Mouse (Mus musculus) hindbrain, postnatal 0 days (tissue): Measurements from ENCODE around the gene Hoxc10. TPM values are rescaled to one million over a fixed set of nuclear protein-coding genes. Genes with fewer than 3 reads are reported as not detected.

Source experiments
- ATAC-seq: fragments of 200-750 bp; cut with Nextera tagmentation; 2 replicates; pipeline ENCODE4 v1.8.0; 2017; ENCODE audit warnings: mild to moderate bottlenecking, moderate TSS enrichment, moderate library complexity
- DNase-seq: peaks from one replicate; pipeline ENCODE4 v3.0.0-alpha.2; 2015; ENCODE audit warnings: low spot score
- H3K27ac ChIP-seq: fragments of 300-500 bp; sonication (generic); 2 replicates; pipeline ENCODE4 v1.5.1; 2014; ENCODE audit warnings: mild to moderate bottlenecking
- H3K27me3 ChIP-seq: fragments of 300-500 bp; sonication (generic); 2 replicates; pipeline ENCODE4 v1.6.1; 2014; ENCODE audit warnings: low read length, mixed read lengths; ENCODE audit not compliant: insufficient read depth
- H3K36me3 ChIP-seq: fragments of 300-500 bp; sonication (generic); 2 replicates; pipeline ENCODE4 v1.6.1; 2014; ENCODE audit warnings: low read length, mixed read lengths; ENCODE audit not compliant: insufficient read depth
- H3K4me1 ChIP-seq: fragments of 300-500 bp; sonication (generic); 2 replicates; pipeline ENCODE4 v1.6.1; 2014; ENCODE audit warnings: antibody characterized with exemption, low read length, mixed read lengths; ENCODE audit not compliant: insufficient read depth
- H3K4me2 ChIP-seq: fragments of 300-500 bp; sonication (generic); 2 replicates; pipeline ENCODE4 v1.6.1; 2014; ENCODE audit warnings: low read depth, mild to moderate bottlenecking, low read length, moderate library complexity, mixed read lengths
- H3K4me3 ChIP-seq: fragments of 300-500 bp; sonication (generic); 2 replicates; pipeline ENCODE4 v1.5.1; 2014; ENCODE audit warnings: low read length
- H3K9ac ChIP-seq: fragments of 300-500 bp; sonication (generic); replicated peaks from 2 replicates; pipeline ENCODE4 v1.6.1; 2014; ENCODE audit warnings: mild to moderate bottlenecking, low read length, moderate library complexity, mixed read lengths
- H3K9me3 ChIP-seq: fragments of 300-500 bp; sonication (generic); 2 replicates; pipeline ENCODE4 v1.6.1; 2016; ENCODE audit warnings: low read length, mixed read lengths
- CTCF ChIP-seq: IDR thresholded peaks from 2 replicates; pipeline ENCODE4 v1.5.1; 2016; ENCODE audit warnings: antibody characterized with exemption, control low read depth, low read depth
- WGBS: fragments of 180-500 bp; shearing (Covaris S2); extraction: QIAGEN DNeasy Blood & Tissue Kit; methylation state at CpG from one replicate; pipeline ENCODE4 v1.1.7; 2014; 5-methylcytosine and 5-hydroxymethylcytosine counted together
- polyA plus RNA-seq: library from polyadenylated mRNA; unstranded; fragments of >200 nt; fragmentation: Nextera tagmentation; extraction: Ambion mirVana; gene quantifications from 2 replicates; pipeline ENCODE4 v1.2.1, GENCODE M21; 2015
- total RNA-seq: library from RNA; depleted of rRNA; stranded (reverse); fragments of >200 nt; gene quantifications from 2 replicates; pipeline ENCODE4 v1.2.3, GENCODE M21; 2014

Hoxc10 gene
- total and polyA plus RNA-seq, 2 experiments from 2014 or later = not detected

- DNase-seq = no peak
- Histone ChIP-seq H3K4me2 (peak overlapping the region; percentile 56), H3K9ac (no peak overlapping the region), H3K36me3 (no peaks in the 10 kb centered on the region), H3K9me3 (no peaks in the 10 kb centered on the region), H3K27ac (no peak overlapping the region), H3K4me3 (peak overlapping the region; percentile 35), H3K4me1 (peaks cover 4% of the 10 kb centered on the region; the same call in 1 of the 2 replicates), H3K27me3 (peaks cover 93% of the 10 kb centered on the region)
- no peak for ATAC-seq
- 2% methylated on average over 19 of the region's 19 CpGs for WGBS
- no peak for TF ChIP-seq CTCF
Observed at GRCm38 (mm10) chr15:102998608-102999182, 32.1 kb downstream of the Hoxc10 start.

GRCm38 (mm10) chr15:102999183-102999831 is 32.7 kb downstream of the Hoxc10 start:
- Histone ChIP-seq H3K4me1 (peaks cover 4% of the 10 kb centered on the region; the same call in 1 of the 2 replicates), H3K4me2 (peak overlapping the region; percentile 56), H3K27ac (no peak overlapping the region), H3K9me3 (no peaks in the 10 kb centered on the region), H3K4me3 (peak overlapping the region; percentile 35), H3K27me3 (peaks cover 97% of the 10 kb centered on the region), H3K9ac (no peak overlapping the region), H3K36me3 (no peaks in the 10 kb centered on the region)
- under 1% methylated on average over 32 of the region's 33 CpGs for WGBS
- ATAC-seq = 0 out of 2 replicates have a peak, but pooled peaks have one; percentile 40
- peak; percentile 58 for DNase-seq
- TF ChIP-seq CTCF = no peak

GRCm38 (mm10) chr15:102999955-103000354 is 33.4 kb downstream of the Hoxc10 start:
- Histone ChIP-seq H3K9me3 (no peaks in the 10 kb centered on the region), H3K4me2 (peak overlapping the region; percentile 56; the same call in 1 of the 2 replicates), H3K9ac (no peak overlapping the region), H3K27me3 (peaks cover 97% of the 10 kb centered on the region), H3K36me3 (no peaks in the 10 kb centered on the region), H3K27ac (no peak overlapping the region), H3K4me1 (peaks cover 4% of the 10 kb centered on the region; the same call in 1 of the 2 replicates), H3K4me3 (no peak overlapping the region)
- TF ChIP-seq CTCF = no peak
- 7% methylated on average over 11 of the region's 11 CpGs for WGBS
- ATAC-seq = 0 out of 2 replicates have a peak, but pooled peaks have one; percentile 10
- DNase-seq = no peak

- 4% methylated on average over 24 of the region's 24 CpGs for WGBS
- ATAC-seq (no peak), DNase-seq (no peak)
- H3K27ac ChIP-seq = no peak overlapping the region
- H3K4me1 ChIP-seq = peaks cover 4% of the 10 kb centered on the region; the same call in 1 of the 2 replicates
- TF ChIP-seq CTCF = no peak
- peak overlapping the region; percentile 8; the same call in 1 of the 2 replicates for H3K4me3 ChIP-seq
- no peak overlapping the region for H3K4me2 ChIP-seq
- peaks cover 97% of the 10 kb centered on the region for H3K27me3 ChIP-seq
- H3K36me3 ChIP-seq = no peaks in the 10 kb centered on the region
- no peak overlapping the region for H3K9ac ChIP-seq
- no peaks in the 10 kb centered on the region for H3K9me3 ChIP-seq
Observed at GRCm38 (mm10) chr15:103000501-103000901, 33.9 kb downstream of the Hoxc10 start.

- H3K27me3 ChIP-seq = peaks cover 99% of the 10 kb centered on the region
- WGBS = 13% methylated on average over 2 of the region's 2 CpGs
- H3K4me3 ChIP-seq = no peak overlapping the region
- H3K9ac ChIP-seq = no peak overlapping the region
- ATAC-seq (no peak), DNase-seq (no peak)
- no peaks in the 10 kb centered on the region for H3K36me3 ChIP-seq
- no peaks in the 10 kb centered on the region for H3K9me3 ChIP-seq
- H3K27ac ChIP-seq = no peak overlapping the region
- H3K4me2 ChIP-seq = no peak overlapping the region
- peaks cover 4% of the 10 kb centered on the region; the same call in 1 of the 2 replicates for H3K4me1 ChIP-seq
- TF ChIP-seq CTCF = no peak
Observed at GRCm38 (mm10) chr15:103001370-103001769, 34.8 kb downstream of the Hoxc10 start.

- H3K4me1 ChIP-seq = peaks cover 4% of the 10 kb centered on the region; the same call in 1 of the 2 replicates
- no peak for TF ChIP-seq CTCF
- no peak overlapping the region for H3K27ac ChIP-seq
- H3K27me3 ChIP-seq = peaks cover 100% of the 10 kb centered on the region
- H3K9me3 ChIP-seq = no peaks in the 10 kb centered on the region
- H3K4me2 ChIP-seq = no peak overlapping the region
- 7% methylated on average over 4 of the region's 4 CpGs for WGBS
- DNase-seq = no peak
- ATAC-seq = no peak
- H3K9ac ChIP-seq = no peak overlapping the region
- H3K4me3 ChIP-seq = no peak overlapping the region
- no peaks in the 10 kb centered on the region for H3K36me3 ChIP-seq
Observed at GRCm38 (mm10) chr15:103002156-103002555, 35.6 kb downstream of the Hoxc10 start.
